Mouse (Mus musculus) midbrain, embryonic 11.5 days (tissue): Measurements from ENCODE around the gene Mctp2. TPM values are rescaled to one million over a fixed set of nuclear protein-coding genes. Genes with fewer than 3 reads are reported as not detected.

Experiments used
- ATAC-seq: fragments of 200-750 bp; cut with Nextera tagmentation; 2 replicates; pipeline ENCODE4 v1.8.0; 2017; ENCODE audit warnings: moderate TSS enrichment, moderate library complexity; ENCODE audit not compliant: low FRiP score
- DNase-seq: peaks from one replicate; pipeline ENCODE4 v3.0.0; 2015; ENCODE audit warnings: low spot score; ENCODE audit errors: missing footprints
- H3K27ac ChIP-seq: fragments of 300-500 bp; sonication (generic); 2 replicates; pipeline ENCODE4 v1.5.1; 2014; ENCODE audit warnings: low read depth, low read length
- H3K27me3 ChIP-seq: fragments of 300-500 bp; sonication (generic); 2 replicates; pipeline ENCODE4 v1.6.1; 2014; ENCODE audit warnings: mild to moderate bottlenecking, low read length, moderate library complexity, mixed read lengths; ENCODE audit not compliant: control insufficient read depth, insufficient read depth
- H3K36me3 ChIP-seq: fragments of 300-500 bp; sonication (generic); 2 replicates; pipeline ENCODE4 v1.6.1; 2014; ENCODE audit warnings: mild to moderate bottlenecking, low read length, moderate library complexity, mixed read lengths; ENCODE audit not compliant: control insufficient read depth, insufficient read depth
- H3K4me1 ChIP-seq: fragments of 300-500 bp; sonication (generic); 2 replicates; pipeline ENCODE4 v1.6.1; 2014; ENCODE audit warnings: low read length; ENCODE audit not compliant: control insufficient read depth, insufficient read depth
- H3K4me2 ChIP-seq: fragments of 300-500 bp; sonication (generic); 2 replicates; pipeline ENCODE4 v1.6.1; 2014; ENCODE audit warnings: mild to moderate bottlenecking, moderate library complexity
- H3K4me3 ChIP-seq: fragments of 300-500 bp; sonication (generic); 2 replicates; pipeline ENCODE4 v1.5.1; 2014; ENCODE audit warnings: low read depth, low read length
- H3K9ac ChIP-seq: fragments of 300-500 bp; sonication (generic); 2 replicates; pipeline ENCODE4 v1.6.1; 2014; ENCODE audit warnings: low read length
- H3K9me3 ChIP-seq: fragments of 300-500 bp; sonication (generic); 2 replicates; pipeline ENCODE4 v1.6.1; 2016; ENCODE audit warnings: low read length; ENCODE audit not compliant: control insufficient read depth
- WGBS: fragments of 180-500 bp; shearing (Covaris S2); extraction: QIAGEN DNeasy Blood & Tissue Kit; methylation state at CpG from one replicate; pipeline ENCODE4 v1.1.7; 2014; 5-methylcytosine and 5-hydroxymethylcytosine counted together
- polyA plus RNA-seq: library from polyadenylated mRNA; unstranded; fragments of >200 nt; fragmentation: Nextera tagmentation; extraction: Ambion mirVana; gene quantifications from 2 replicates; pipeline ENCODE4 v1.2.1, GENCODE M21; 2014

The Mctp2 gene
- polyA plus RNA-seq, 1 experiment from 2014 or later = 0.55 TPM

DNA sequence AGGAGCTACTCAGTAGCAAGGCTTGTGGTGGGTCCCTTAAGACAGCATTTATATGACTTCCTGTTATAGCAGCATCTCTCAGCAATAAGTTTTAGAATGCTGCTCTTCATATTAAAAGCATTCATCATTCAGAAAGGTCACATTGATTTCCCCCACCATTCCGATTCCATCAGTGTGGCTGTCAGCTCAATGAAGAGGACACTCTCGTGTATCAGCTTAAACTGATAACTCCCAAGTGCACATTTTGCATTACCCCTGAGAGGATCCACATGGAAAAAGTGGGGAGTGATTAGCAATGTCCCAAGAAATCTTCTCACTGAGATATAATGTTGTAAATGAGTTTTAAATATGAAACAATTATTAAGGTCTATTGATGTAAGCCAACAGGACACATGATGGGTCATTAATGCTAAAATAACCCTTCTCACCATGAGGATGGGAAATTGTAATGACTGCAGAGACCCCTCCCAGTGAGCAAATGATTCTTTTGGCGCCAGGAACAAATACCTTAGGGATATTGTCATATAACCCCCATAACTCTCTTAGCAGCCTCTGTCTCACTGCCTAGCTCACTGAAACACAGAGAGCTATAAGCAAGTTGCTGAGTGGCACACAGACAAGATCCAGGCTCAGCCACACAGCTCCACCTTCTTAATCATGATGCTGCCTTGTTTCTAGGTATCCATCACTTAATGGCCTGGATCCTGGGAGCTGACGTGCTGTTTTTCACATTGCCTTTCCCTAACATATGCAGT lies 12.4 kb downstream of the Mctp2 start:
- no peak overlapping the region for H3K9ac ChIP-seq
- H3K27ac ChIP-seq = no peak overlapping the region
- WGBS = 83% methylated on average over 4 of the region's 4 CpGs
- no peaks in the 10 kb centered on the region for H3K27me3 ChIP-seq
- H3K4me2 ChIP-seq = no peak overlapping the region
- H3K4me3 ChIP-seq = no peak overlapping the region
- DNase-seq (peak; percentile 39), ATAC-seq (no peak)
- H3K36me3 ChIP-seq = no peaks in the 10 kb centered on the region
- no peaks in the 10 kb centered on the region for H3K9me3 ChIP-seq
- no peaks in the 10 kb centered on the region for H3K4me1 ChIP-seq

DNA sequence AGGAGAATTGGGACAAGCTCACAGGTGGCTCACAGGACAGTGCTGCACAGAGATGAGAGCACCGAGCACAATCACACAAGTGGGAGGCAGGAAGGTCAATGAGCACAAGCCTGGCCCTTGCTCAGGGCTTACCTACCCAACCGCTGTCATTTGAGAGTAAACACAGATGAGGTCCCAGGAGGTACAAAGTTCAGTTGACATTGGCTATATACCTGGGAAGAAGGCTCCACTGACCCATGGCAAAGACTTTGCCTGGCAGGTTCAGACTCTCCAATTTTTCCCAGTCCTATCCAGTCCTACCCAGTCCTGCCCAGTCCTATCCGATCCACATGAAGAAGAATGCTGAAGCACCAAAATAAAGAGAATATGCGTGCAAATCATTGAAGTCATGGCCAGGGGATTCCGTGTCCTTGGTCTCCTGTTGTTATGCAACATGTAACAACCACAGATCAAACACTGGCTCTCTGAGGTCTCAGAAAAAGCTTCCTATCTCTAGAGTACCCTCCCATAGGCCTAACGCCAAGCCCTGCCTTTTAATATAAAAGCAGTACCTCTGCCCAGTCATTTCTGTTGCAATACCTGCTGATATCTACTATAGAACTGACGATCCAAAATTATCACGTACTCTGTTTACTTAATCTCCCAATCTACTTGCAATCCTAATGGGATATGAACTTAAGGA lies 14.0 kb downstream of the Mctp2 start:
- 88% methylated on average over 8 of the region's 8 CpGs for WGBS
- Histone ChIP-seq H3K9me3 (no peaks in the 10 kb centered on the region), H3K4me2 (no peak overlapping the region), H3K27ac (no peak overlapping the region), H3K36me3 (no peaks in the 10 kb centered on the region), H3K9ac (no peak overlapping the region), H3K4me3 (no peak overlapping the region), H3K27me3 (no peaks in the 10 kb centered on the region), H3K4me1 (no peaks in the 10 kb centered on the region)
- no peak for ATAC-seq
- DNase-seq = no peak

DNA sequence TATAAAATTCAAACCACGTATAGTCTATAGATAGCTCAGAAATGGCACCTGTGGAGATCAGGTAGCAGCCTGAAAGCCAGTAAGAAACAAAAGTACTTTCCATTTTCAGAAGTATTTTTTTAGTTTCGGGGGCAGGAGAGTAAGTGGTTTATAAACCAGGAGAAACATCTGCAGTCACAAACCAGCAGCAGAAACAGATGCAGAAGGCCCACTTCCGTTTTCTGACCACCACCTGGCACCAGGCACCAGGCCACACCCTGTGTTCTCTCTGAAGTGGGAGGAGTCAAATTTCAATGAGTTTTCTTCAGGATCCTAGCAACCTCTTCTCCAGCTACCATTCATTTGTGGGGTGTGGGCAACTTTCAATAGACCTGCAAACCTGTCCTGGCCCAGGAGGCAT lies 25.7 kb downstream of the Mctp2 start:
- Histone ChIP-seq H3K27ac (no peak overlapping the region), H3K4me2 (no peak overlapping the region), H3K27me3 (no peaks in the 10 kb centered on the region), H3K4me1 (no peaks in the 10 kb centered on the region), H3K9me3 (no peaks in the 10 kb centered on the region), H3K36me3 (no peaks in the 10 kb centered on the region), H3K4me3 (no peak overlapping the region), H3K9ac (no peak overlapping the region)
- DNase-seq (no peak), ATAC-seq (no peak)
- WGBS = 80% methylated on average over 3 of the region's 3 CpGs

DNA sequence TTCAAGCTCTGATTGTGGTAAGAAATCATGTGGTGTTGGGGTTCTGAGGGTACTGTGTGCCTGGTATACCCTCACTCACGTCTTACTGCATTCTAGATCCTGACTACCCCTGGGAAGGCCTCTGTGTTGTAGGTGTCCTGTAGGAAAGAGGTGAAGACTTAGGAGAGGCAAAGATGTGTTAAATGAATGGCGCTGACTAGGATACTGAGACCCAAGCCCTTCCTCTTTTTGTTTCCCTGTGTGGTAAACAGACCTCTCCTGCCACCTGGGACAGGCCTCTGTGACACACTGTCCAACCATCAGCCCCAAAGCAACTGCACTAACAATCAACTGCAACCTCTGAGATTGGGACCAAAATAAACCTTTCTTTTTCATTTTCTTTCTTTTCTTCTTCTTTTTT lies 28.0 kb downstream of the Mctp2 start:
- Histone ChIP-seq H3K4me2 (no peak overlapping the region), H3K4me3 (no peak overlapping the region), H3K9me3 (no peaks in the 10 kb centered on the region), H3K4me1 (no peaks in the 10 kb centered on the region), H3K27me3 (no peaks in the 10 kb centered on the region), H3K27ac (no peak overlapping the region), H3K36me3 (no peaks in the 10 kb centered on the region), H3K9ac (no peak overlapping the region)
- ATAC-seq (no peak), DNase-seq (no peak)
- 79% methylated on average over 2 of the region's 2 CpGs for WGBS

DNA sequence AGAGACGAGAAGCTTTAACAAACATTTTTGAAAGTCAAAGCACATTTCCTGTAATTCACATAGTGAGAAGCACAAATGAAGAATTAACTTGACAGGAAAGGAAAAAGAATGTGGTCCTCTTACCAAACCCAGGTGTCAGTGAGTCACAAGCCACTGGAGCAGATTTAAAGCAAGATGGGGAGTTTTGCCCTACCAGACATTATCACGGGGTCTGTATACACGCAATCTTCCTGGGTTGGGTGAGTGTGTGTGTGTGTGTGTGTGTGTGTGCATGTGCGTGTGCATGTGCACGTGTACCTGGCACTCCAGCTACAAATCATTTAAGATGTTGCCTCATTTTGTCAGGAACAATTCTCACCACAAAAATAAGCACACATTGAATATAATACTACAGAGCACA lies 30.9 kb downstream of the Mctp2 start:
- no peaks in the 10 kb centered on the region for H3K4me1 ChIP-seq
- no peak overlapping the region for H3K4me2 ChIP-seq
- 89% methylated on average over 5 of the region's 5 CpGs for WGBS
- no peaks in the 10 kb centered on the region for H3K27me3 ChIP-seq
- H3K9ac ChIP-seq = no peak overlapping the region
- ATAC-seq (no peak), DNase-seq (no peak)
- H3K9me3 ChIP-seq = no peaks in the 10 kb centered on the region
- H3K27ac ChIP-seq = no peak overlapping the region
- no peak overlapping the region for H3K4me3 ChIP-seq
- no peaks in the 10 kb centered on the region for H3K36me3 ChIP-seq

DNA sequence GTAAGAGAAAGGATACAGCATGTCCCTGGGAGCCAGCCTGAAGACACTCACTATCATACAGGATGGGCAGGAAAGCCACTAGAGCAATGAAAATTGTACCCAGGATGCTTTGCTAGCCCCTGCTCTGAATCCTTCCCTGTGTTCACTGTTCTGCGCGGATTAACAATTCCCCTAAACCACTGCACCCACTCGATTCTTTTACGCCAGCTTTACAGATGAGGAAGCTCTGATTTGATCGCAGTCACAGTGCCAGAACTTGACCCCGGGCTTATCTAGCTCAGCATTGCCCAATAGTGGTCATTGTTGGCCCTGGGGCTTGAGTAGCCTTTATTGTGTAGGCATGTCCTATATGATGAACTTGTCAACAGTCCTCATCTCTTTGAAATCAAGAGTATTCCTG lies 34.9 kb downstream of the Mctp2 start:
- Histone ChIP-seq H3K27me3 (no peaks in the 10 kb centered on the region), H3K27ac (no peak overlapping the region), H3K4me2 (no peak overlapping the region), H3K4me3 (no peak overlapping the region), H3K9ac (no peak overlapping the region), H3K9me3 (no peaks in the 10 kb centered on the region), H3K4me1 (no peaks in the 10 kb centered on the region), H3K36me3 (no peaks in the 10 kb centered on the region)
- ATAC-seq (no peak), DNase-seq (no peak)
- WGBS = 82% methylated on average over 6 of the region's 6 CpGs

DNA sequence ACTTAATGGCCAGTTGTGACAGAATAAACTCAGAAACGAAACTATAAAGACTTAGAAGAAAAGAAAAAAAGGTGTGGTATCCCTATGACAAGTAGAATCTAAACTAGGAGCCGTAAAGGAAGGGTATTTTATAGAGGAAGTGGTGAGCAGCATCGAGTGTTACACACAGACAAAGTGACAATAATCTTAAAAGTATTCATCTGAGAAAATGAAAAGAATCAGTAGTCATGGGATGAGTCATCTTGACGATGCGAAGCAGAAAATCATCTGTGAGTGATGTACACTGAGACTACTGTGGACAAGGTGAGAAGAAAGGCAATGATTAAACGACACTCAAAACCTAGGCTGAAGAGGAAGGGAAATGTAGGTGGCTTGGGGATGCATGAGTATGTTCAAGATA lies 36.4 kb downstream of the Mctp2 start:
- no peaks in the 10 kb centered on the region for H3K9me3 ChIP-seq
- no peak overlapping the region for H3K4me2 ChIP-seq
- ATAC-seq = no peak
- no peaks in the 10 kb centered on the region for H3K4me1 ChIP-seq
- WGBS = 84% methylated on average over 6 of the region's 6 CpGs
- H3K27me3 ChIP-seq = no peaks in the 10 kb centered on the region
- H3K4me3 ChIP-seq = no peak overlapping the region
- DNase-seq = no peak
- H3K27ac ChIP-seq = no peak overlapping the region
- no peaks in the 10 kb centered on the region for H3K36me3 ChIP-seq
- no peak overlapping the region for H3K9ac ChIP-seq

DNA sequence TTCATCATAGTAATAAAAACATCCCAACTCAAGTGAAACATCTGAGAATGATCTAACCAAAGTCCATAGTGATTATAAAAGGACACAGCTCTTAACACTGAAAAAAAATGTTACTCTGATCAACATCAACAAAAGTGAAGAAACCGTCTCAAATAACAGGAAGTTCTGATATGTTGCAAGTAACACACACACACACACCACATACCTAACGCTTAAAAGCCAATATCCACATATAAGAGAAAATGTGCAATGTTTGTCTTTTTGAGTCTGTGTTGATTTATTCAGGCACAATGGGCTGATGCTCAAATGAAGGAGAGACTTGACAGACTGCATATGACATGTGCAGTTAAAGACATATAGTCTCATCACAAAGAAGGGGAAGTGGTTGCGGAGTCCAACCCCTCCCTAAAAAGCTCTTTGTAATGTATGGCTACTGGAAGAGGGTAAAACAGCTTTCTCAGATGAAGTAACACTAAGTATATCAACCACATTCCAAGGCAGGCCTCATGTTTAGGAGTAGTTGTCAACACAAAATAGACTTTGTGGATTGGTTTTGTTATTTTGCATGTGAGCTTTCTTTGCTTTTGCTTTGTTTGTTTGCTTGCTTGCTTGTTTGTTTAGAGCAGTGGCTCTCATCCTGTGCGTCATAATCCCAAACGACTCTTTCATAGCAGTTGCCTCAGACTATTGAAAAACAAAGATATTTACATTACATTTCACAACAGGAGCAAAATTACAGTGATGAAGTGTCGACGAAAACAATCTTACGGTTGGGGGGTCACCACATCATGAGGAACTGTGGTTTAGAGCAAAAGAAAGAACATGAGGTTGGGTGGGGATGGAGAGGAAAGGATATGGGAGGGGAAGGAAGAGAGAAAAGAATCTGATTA lies 45.4 kb downstream of the Mctp2 start:
- WGBS = 91% methylated on average over 8 of the region's 8 CpGs

DNA sequence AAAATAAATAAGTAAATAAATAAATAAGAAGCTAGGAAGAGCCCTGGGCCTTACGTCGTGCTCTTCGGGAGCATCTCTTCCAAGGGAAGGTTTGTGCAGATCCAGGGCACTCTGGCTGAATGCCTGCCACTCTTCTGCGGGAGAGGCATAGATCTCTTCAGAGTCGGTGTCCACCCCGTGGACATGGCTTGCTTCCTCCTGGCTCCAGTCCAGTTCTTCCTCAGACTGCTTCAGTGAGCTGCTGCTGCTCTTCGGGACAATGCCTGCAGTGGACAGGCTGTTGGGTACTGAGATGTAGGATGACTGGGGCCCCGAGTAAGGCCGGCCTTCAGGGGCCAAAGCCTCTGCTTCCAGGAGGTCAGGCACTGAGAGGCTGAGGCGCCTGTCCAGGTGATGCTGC lies 47.4 kb downstream of the Mctp2 start:
- Histone ChIP-seq H3K27me3 (no peaks in the 10 kb centered on the region), H3K9ac (no peak overlapping the region), H3K9me3 (no peaks in the 10 kb centered on the region), H3K27ac (no peak overlapping the region), H3K4me2 (no peak overlapping the region), H3K36me3 (no peaks in the 10 kb centered on the region), H3K4me1 (no peaks in the 10 kb centered on the region), H3K4me3 (no peak overlapping the region)
- DNase-seq (no peak), ATAC-seq (no peak)
- WGBS = 93% methylated on average over 10 of the region's 10 CpGs

More for the DNA sequence above, 45.4 kb downstream of the Mctp2 start:
- no peak overlapping the region for H3K9ac ChIP-seq
- H3K4me2 ChIP-seq = no peak overlapping the region
- no peak overlapping the region for H3K4me3 ChIP-seq
- H3K27ac ChIP-seq = no peak overlapping the region
- ATAC-seq (no peak), DNase-seq (no peak)
- H3K36me3 ChIP-seq = no peaks in the 10 kb centered on the region
- H3K27me3 ChIP-seq = no peaks in the 10 kb centered on the region
- no peaks in the 10 kb centered on the region for H3K9me3 ChIP-seq
- no peaks in the 10 kb centered on the region for H3K4me1 ChIP-seq
